11 mouse cellular contexts compared by ENCODE assay signal in genomic region chr3:15439844-15440243, GRCm38 (mm10). TPM values are rescaled to one million over a fixed set of nuclear protein-coding genes. Genes with fewer than 3 reads are reported as not detected.
"Had no signal": no experiment of that assay in that cellular context is flagged by ENCODE, and none has a peak within 500 bp of the region (broad histone marks: within the 10 kb centered on the region; RNA-seq: fewer than 3 reads in every experiment).

No protein-coding gene starts in this region.

RNA-seq across cellular contexts. Expression of gene Sirpb1a, which starts 13.5 kb away (rescaled TPM):
- total RNA-seq: forebrain, postnatal 0 days; gastrocnemius, adult 18-20 months; gastrocnemius, adult 2 months; gastrocnemius, adult 8-10 months; gastrocnemius, postnatal 10 days; gastrocnemius, postnatal 14 days; gastrocnemius, postnatal 25 days; gastrocnemius, postnatal 36 days; gastrocnemius, postnatal 4 days; heart, adult 18-20 months; heart, adult 2 months had no signal
